Comparison of ENCODE assay signal across 9 mouse cellular contexts in genomic region chr11:46290988-46291405, GRCm38 (mm10). TPM values are rescaled to one million over a fixed set of nuclear protein-coding genes. Genes with fewer than 3 reads are reported as not detected.
DNase-seq lines count a peak whose midpoint lies in the region; ATAC-seq and TF ChIP-seq lines count a peak whose summit lies in the region.
"Had no signal": no experiment of that assay in that cellular context is flagged by ENCODE, and none has a peak within 500 bp of the region (broad histone marks: within the 10 kb centered on the region; RNA-seq: fewer than 3 reads in every experiment).

No protein-coding gene starts in this region.

- peaks cover 2% of the 10 kb centered on the region; the same call in 1 of the 2 replicates for H3K36me3 ChIP-seq in kidney, adult 2 months (ENCODE audit: control insufficient read depth, insufficient read depth, low read length)
- H3K36me3 ChIP-seq in midbrain, embryonic 15.5 days (replicated peaks): no peaks in the 10 kb centered on the region; the same call in 1 of the 2 replicates
- peaks cover 50% of the 10 kb centered on the region for H3K36me3 ChIP-seq in thymus, adult 2 months (ENCODE audit: control insufficient read depth, insufficient read depth, low read length)

- no peak overlapping the region for H3K4me3 ChIP-seq in kidney, adult 2 months (ENCODE audit: insufficient read depth, low read depth, low read length)
- H3K4me3 ChIP-seq in midbrain, embryonic 15.5 days: no peak overlapping the region
- no peak overlapping the region for H3K4me3 ChIP-seq in thymus, adult 2 months (ENCODE audit: control insufficient read depth, insufficient read depth, low read length)

- peak; percentile 81 for ATAC-seq in midbrain, embryonic 15.5 days (replicated peaks)

- WGBS in kidney, adult 2 months: 18% methylated on average over 10 of the region's 10 CpGs
- 8% methylated on average over 10 of the region's 10 CpGs for WGBS in midbrain, embryonic 15.5 days
- 88% methylated on average over 10 of the region's 10 CpGs for WGBS in thymus, adult 2 months

- H3K4me2 ChIP-seq in midbrain, embryonic 15.5 days: no peak overlapping the region

- H3K9ac ChIP-seq in midbrain, embryonic 15.5 days: no peak overlapping the region

- no peaks in the 10 kb centered on the region for H3K27me3 ChIP-seq in kidney, adult 2 months (replicated peaks; ENCODE audit: control insufficient read depth, insufficient read depth, low read length)
- H3K27me3 ChIP-seq in midbrain, embryonic 15.5 days (replicated peaks): no peaks in the 10 kb centered on the region
- H3K27me3 ChIP-seq in thymus, adult 2 months (ENCODE audit: control insufficient read depth, insufficient read depth, low read length): no peaks in the 10 kb centered on the region

- H3K27ac ChIP-seq in kidney, adult 2 months (ENCODE audit: insufficient read depth, low read depth, low read length): peak overlapping the region; percentile 83
- H3K27ac ChIP-seq in midbrain, embryonic 15.5 days: peak overlapping the region; percentile 9; the same call in 1 of the 2 replicates
- no peak overlapping the region for H3K27ac ChIP-seq in thymus, adult 2 months (ENCODE audit: control insufficient read depth, insufficient read depth, low read length)

- H3K4me1 ChIP-seq in kidney, adult 2 months (ENCODE audit: control insufficient read depth, insufficient read depth, low read length): peaks cover 40% of the 10 kb centered on the region
- H3K4me1 ChIP-seq in midbrain, embryonic 15.5 days: peaks cover 10% of the 10 kb centered on the region
- H3K4me1 ChIP-seq in thymus, adult 2 months (replicated peaks; ENCODE audit: control insufficient read depth, insufficient read depth, low read length): peaks cover 2% of the 10 kb centered on the region; the same call in 1 of the 2 replicates

- DNase-seq in cerebellum, postnatal 25 days: peak; percentile 42 to 45
- DNase-seq in cerebellum, postnatal 4 days (ENCODE audit: low spot score in 2 of 2): no peak
- peak; percentile 64 for DNase-seq in embryo, embryonic 10.5 days (ENCODE audit: low spot score)
- DNase-seq in kidney, adult 2 months: peak; percentile 87
- DNase-seq in thymus, adult 2 months: no peak
- DNase-seq in thymus, adult 18-20 months: no peak
- no peak for DNase-seq in heart, postnatal 4 days

- no peaks in the 10 kb centered on the region for H3K9me3 ChIP-seq in midbrain, embryonic 15.5 days

- peak; percentile 39; the same call in 1 of the 2 replicates for TF ChIP-seq CTCF in kidney, adult 2 months (conservative IDR thresholded peaks at IDR 0.05; ENCODE audit: insufficient read depth, insufficient read length, low read depth, low read length)
- TF ChIP-seq CTCF in thymus, adult 2 months (IDR thresholded peaks at IDR 0.05; ENCODE audit: borderline replicate concordance, control insufficient read depth, extremely low read depth, insufficient read depth, low read length, poor library complexity): no peak

- no peak for TF ChIP-seq POLR2A in kidney, adult 2 months (IDR thresholded peaks at IDR 0.05; ENCODE audit: low read depth, low read length)
- no peak for TF ChIP-seq POLR2A in thymus, adult 2 months (IDR thresholded peaks at IDR 0.05; ENCODE audit: control insufficient read depth, extremely low read depth, insufficient read depth, low read length, poor library complexity)

RNA-seq across cellular contexts. Expression of gene Cyfip2, which starts 21.7 kb away (rescaled TPM):
- polyA plus RNA-seq in kidney, adult 2 months (2012; rRNA removed): 68.4 and 71.1 TPM in 2 replicates
- polyA plus RNA-seq in midbrain, embryonic 15.5 days (2015; fragmentation: Nextera tagmentation; extraction: Ambion mirVana): 97.6 and 104 TPM in 2 replicates
- 85.4 and 114 TPM in 2 replicates for polyA plus RNA-seq in thymus, adult 2 months (2012; rRNA removed)
- 10 to 100 TPM; 14.8 to 15.3 TPM for total RNA-seq in heart, postnatal 4 days (2021)

RNA-seq across cellular contexts. Expression of gene Fndc9, which starts 55.7 kb away (rescaled TPM):
- polyA plus RNA-seq in kidney, adult 2 months (2012; rRNA removed): not detected in 2 replicates
- polyA plus RNA-seq in midbrain, embryonic 15.5 days (2015; fragmentation: Nextera tagmentation; extraction: Ambion mirVana): 8.4 and 10.0 TPM in 2 replicates
- polyA plus RNA-seq in thymus, adult 2 months (2012; rRNA removed): 0.09 TPM in 1 of 2 replicates, not detected in the other
- total RNA-seq in heart, postnatal 4 days (2021): not detected
- total RNA-seq: hematopoietic stem cell, adult 5-6 weeks had no signal

Comparison
In these comparisons a context has a peak if more than half of its experiments do, and no peak if none do; other contexts are left out.
1. DNase-seq: peak in cerebellum, postnatal 25 days (2 of 2), embryo, embryonic 10.5 days (single experiment) and kidney, adult 2 months (single experiment); none in cerebellum, postnatal 4 days (0 of 2), thymus, adult 2 months (single experiment), thymus, adult 18-20 months (0 of 2) and heart, postnatal 4 days (single experiment).